Mouse (Mus musculus) 3134 (cell line): Measurements from ENCODE around the gene Cog4.
A peak's percentile ranks its signal among the peaks of the same experiment; 100 is the strongest.
"Not testable (repeated sequence)": the region's sequence is repeated elsewhere in the genome, so short reads cannot be mapped to it uniquely, and the experiment has no call there.

Experiments
- DNase-seq: peaks from one replicate; pipeline ENCODE4 v3.0.0-alpha.2; 2011; ENCODE audit warnings: low spot score; ENCODE audit not compliant: insufficient read length; ENCODE audit errors: extremely low read depth

The Cog4 gene

GRCm38 (mm10) chr8:110887551-110887950 lies 41.2 kb downstream of the Cog4 start:
- DNase-seq, result no peak

GRCm38 (mm10) chr8:110888441-110888840 lies 42.0 kb downstream of the Cog4 start:
- DNase-seq, result no peak

- DNase-seq, result no peak
Measured at GRCm38 (mm10) chr8:110888860-110889259, 42.5 kb downstream of the Cog4 start.

- no peak for DNase-seq
Measured at GRCm38 (mm10) chr8:110889904-110890470, 43.6 kb downstream of the Cog4 start.

DNA sequence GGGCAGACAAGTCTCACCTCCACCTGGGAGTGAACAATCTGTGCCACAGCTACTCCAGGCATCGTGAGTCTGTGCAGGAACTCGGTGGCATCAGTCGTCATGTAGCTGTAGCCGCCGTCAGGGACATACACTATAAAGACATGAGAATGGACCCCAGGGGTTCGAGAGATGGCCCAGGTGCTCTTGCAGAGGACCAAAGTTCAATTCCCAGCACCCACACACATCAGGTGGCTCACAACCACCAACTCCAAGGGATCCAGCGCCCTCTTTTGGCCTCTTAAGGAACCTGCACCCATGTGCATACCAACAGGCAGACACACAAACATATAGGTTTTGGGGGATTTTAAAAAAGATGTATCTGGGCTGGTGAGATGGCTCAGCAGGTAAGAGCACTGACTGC lies 45.6 kb downstream of the Cog4 start:
- no peak for DNase-seq

- no peak for DNase-seq
Measured at GRCm38 (mm10) chr8:110892913-110893312, 46.5 kb downstream of the Cog4 start.

DNA sequence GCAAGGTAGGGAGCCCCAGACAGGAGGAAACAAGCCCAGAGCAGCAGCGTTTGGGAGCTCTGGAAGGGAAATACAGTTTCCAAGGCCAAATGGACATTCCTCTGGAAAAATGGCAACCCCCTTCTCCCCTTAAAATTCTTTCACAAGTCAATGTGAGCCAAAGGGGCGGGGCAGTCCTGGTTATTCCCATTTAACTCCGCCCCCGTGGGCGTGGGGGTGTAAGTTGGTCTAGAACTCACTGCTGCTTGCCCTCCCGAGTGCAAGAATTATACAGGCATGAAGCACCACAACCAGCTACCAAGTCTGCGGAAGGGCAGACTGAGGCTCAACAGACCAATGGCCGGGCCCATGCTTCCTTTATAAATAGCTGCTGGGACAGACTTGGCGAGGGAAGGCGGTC lies 48.5 kb downstream of the Cog4 start:
- no peak for DNase-seq

- no peak for DNase-seq
Measured at GRCm38 (mm10) chr8:110895254-110895653, 48.9 kb downstream of the Cog4 start.

DNA sequence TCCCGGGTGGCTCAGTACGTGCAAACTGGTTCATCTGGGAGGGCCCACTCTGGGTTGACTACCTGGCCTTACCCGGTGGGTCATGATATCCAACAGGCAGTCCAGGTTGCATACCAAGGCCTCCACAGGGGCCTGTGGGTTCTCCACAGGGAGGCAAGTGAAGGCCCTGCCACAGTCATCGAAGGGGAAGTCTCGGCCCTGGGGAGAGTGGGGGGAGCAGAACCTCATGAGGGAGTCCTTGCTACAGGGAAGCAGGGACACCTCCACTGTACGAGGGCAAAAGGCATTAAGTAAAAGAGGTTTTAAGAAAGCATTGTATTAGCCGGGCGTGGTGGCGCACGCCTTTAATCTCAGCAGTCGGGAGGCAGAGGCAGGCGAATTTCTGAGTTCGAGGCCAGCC lies 49.4 kb downstream of the Cog4 start:
- no peak for DNase-seq

DNA sequence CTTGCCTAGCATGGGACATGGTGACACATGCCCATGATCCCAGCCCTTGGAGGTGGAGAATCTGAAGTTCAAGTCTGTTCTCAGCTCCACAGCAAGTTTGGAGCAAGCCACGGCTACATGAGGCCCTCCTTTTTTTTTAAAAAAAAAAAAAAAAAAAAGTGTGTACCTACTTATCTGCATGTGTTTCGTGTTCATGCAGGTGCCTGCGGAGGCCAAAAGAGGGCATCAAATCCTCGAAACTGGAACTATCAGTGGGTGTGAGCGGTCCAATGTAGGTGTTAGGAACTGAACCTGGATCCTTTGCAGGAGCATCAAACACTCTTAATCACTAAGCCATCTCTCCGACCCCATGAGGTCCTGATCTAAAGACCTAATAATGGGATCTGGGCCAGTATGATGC lies 51.1 kb downstream of the Cog4 start:
- DNase-seq, result no peak

GRCm38 (mm10) chr8:110901056-110901455 lies 54.7 kb downstream of the Cog4 start:
- no peak for DNase-seq

DNA sequence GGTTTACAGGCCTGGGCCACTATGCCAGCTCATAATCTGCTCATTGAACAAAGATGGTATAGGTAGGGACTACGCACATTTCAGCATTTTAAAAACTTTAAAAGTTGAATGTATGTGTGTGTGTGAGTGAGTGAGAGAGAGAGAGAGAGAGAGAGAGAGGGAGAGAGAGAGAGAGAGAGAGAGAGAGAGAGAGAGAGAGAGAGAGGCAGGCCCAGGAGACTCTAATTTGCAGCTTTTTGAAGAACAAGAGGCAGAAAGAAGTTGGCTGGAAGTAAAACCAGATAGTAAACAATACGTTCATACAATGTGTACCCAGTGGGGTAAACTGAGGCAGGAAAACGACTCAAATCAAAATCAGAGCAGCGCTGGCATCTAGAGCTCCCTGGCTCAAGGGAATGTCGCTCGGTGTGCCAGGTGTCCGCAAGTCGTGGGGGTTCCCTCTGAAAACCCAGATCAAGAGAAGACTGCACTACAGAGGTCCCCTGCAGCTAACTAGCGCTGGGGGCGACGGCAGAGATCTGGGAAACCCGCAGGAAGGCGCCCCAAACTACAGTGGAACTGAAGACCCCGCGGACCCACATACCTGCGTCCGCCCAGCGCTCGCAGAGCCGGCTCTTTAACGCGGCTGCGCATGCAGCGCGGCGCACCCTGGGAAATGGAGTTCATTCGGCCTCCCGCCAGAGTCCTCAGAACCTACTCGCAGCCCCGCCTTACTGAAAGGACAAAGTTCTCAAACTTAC lies 55.6 kb downstream of the Cog4 start, which contains the start of gene Fuk:
Fuk (minus strand) TSS at position 650 of the 740 bp plus-strand sequence.
- DNase-seq, result peak; percentile 83

DNA sequence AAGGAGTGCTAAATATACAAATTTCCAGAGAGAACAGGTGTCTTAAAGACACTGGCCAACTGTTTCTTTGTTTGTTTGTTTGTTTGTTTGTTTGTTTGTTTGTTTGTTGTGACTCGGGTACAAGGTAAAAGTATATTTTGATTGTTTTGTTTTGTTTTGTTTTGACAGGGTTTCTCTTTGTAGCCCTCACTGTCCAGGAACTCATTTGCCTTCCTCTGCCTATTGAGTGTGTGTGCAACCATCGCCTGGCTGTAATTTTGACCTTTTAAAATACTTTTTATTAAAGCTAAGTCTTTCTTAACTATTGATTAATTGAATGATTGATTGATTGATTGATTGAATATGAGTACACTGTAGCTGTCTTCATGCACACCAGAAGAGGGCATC lies 56.2 kb downstream of the Cog4 start:
- no peak for DNase-seq

DNA sequence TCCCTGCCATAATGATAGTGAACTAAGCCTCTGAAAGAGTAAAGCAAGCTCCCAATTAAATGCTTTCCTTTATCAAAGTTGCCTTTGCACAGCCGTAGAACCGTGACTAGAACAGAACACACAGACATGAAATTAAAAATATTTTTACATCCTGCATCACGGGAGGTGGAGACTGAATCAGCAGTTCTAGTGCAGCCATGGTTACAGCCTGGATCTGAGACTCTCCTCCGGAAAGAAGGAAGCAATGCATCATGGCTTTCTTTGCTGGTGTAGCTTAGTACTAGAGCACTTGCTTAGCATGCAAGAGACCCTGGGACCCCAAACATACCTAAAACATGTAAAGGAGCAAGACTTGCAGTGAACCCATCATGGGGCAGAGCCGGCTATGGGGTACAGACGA lies 59.0 kb downstream of the Cog4 start:
- no peak for DNase-seq

DNA sequence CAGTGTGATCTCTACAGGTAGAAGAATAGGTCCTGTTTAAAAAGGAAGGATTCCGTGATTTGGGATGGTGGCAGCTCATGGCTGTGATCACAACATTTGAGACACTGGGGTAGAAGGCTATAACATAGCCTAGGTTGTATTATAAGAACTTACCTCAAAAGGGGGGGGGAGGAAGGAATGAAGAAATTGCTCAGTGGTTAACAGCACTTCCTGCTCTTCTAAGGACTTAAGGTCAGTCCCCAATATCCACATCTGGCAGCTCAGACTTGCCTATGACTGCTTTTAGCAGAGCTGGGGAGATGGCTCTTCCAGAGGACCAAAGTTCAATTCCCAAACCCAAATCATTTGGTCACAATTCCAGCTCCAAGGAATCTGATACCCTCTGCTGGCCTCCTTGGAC lies 60.3 kb downstream of the Cog4 start:
- no peak for DNase-seq

- DNase-seq, result not testable (repeated sequence)
Measured at GRCm38 (mm10) chr8:110909850-110910249, 63.5 kb downstream of the Cog4 start.

DNA sequence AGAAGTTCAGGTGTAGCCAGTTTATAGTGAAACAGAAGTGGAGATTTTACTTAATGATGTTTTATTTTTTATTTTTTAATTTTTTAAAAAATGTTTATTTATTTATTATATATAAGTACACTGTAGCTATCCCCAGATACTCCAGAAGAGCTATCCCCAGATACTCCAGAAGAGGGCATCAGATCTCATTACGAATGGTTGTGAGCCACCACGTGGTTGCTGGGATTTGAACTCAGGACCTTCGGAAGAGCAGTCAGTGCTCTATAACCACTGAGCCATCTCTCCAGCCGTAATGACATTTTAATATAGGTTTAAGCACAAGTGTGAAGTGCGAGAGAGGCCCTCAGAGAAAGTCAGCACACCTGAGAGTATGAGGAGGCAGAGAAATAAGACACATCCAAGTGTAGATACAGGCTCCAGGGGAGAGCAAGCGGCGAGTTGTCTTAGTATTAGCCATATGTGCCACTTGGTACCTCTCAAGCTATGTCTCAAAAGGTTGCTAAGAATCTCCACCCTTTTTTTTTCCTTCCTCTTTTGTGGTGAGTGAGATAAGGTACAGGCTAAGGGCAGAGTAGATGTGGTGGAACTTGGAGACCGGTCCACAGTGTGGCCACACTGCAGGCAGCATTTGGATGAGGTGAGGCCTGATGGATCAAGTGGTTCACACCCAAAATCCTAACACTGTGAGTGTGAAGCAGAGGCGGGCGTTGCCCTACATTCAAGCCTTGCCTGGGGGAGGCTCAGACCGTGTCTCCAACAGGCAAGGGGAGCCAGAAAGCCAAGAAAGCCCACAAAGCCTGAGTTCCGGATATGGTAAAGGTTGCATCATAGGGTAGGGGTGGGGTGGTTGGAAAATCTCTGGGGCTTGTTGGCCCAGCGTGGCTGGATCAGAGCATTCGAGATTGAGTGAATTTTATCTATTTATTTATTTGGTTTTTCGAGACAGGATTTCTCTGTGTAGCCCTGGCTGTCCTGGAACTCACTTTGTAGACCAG lies 65.5 kb downstream of the Cog4 start:
- DNase-seq, result peak; percentile 39

- peak; percentile 60 for DNase-seq
Measured at GRCm38 (mm10) chr8:110917415-110917814, 71.0 kb downstream of the Cog4 start.

DNA sequence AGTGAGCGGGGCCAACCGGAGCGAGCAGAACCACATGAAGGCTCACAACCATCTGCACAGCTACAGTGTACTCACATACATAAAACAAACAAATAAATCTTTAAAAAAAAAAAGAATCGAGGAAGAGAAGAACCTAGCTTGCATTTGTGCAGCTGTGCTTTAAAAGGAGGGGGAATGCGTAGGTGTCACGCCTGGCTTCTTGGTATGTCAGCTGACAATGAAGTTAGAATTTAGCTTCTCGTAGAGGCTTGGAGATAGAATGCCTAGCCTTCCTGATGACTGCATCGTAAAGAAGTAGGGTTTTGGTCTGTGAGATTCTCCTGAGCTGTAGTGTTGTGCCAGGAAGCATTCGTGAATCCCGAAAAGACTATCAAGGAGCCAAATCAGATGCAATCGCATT lies 71.6 kb downstream of the Cog4 start:
- DNase-seq, result no peak

DNA sequence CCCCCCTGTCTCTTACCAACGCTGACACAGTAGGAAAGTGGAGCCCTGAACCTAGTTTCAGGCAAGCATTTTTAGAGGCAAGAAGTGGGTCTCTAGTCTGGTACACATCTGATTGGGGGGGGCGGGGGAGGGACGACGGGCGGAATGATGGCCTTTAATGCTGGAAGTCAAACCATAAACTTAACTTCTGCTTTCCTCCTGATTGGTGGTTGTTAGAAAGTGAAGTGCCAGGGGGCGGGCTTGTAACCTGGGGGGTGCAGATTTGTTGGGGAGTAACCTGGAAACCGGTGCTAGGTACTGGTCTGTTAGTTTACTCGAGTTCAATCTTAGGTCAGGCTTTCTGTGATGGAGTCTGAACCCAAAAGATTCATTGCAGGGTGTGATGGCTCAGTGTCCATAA lies 72.1 kb downstream of the Cog4 start:
- no peak for DNase-seq

DNA sequence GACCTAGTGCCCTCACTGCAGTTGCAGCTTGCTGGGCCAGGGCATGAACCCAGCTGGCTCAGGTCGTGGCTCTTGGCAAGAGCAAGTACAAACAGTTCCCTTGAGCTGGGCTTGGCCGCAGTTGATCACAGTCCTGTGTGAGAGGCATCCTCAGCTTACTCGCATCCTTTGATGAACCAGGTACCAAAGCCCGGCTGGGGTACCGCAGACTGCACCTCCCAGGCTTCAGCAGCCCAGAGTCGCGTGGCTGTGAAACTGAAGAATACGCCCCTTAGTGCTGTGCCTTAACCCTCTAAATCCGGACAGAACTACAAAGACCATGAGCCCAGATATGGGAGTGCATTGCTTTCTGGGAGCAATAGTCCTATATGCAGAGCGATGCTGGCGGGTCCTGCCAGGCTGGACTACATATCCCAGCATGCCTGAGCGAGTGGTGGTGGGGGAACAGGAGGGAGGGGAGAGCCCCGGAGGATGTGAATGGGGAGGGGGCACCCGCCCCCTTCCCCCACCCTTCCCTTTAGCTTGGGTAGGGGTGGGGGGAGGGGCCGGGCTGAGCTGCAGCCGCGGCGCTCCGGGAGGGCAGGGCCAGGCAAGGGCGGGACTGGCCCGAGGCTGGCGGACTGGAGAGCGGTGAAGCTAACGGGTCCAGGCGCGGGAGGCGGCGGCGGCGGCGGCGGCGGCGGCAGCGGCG lies 73.1 kb downstream of the Cog4 start, which contains the start of gene St3gal2:
St3gal2 (plus strand) TSS at position 582 of the 691 bp plus-strand sequence.
- DNase-seq, result peak; percentile 90
